Mouse (Mus musculus) heart, postnatal 36 days (tissue): ENCODE results near the gene Clns1a. TPM values are rescaled to one million over a fixed set of nuclear protein-coding genes. Genes with fewer than 3 reads are reported as not detected.
A peak's percentile ranks its signal among the peaks of the same experiment; 100 is the strongest.

ENCODE experiments used
- DNase-seq, 2 experiments: peaks; one replicate each; pipeline ENCODE4 v3.0.0; 2021 to 2022
- intact Hi-C: fragments of 180-260 bp; cut with DNase I; formaldehyde crosslinking; loops from one replicate; pipeline ENCODE4 v1.15.1; 2025
- total RNA-seq, 2 experiments: library from RNA; stranded (reverse); gene quantifications; 2 replicates each; pipeline ENCODE4 v1.2.3; 2021

Gene Clns1a
- total RNA-seq, 2 experiments from 2014 or later, result 23.1 to 28.8 TPM

- intact Hi-C loops, result no loop called here
- no peak for DNase-seq
Observed at GRCm38 (mm10) chr7:97726080-97726479, 29.6 kb downstream of the Clns1a start.

- no peak for DNase-seq
- intact Hi-C loops, result no loop called here
Observed at GRCm38 (mm10) chr7:97726778-97727177, 30.3 kb downstream of the Clns1a start.

GRCm38 (mm10) chr7:97728666-97729614 is 32.5 kb downstream of the Clns1a start:
- no peak for DNase-seq
- intact Hi-C loops, result no loop called here

DNA sequence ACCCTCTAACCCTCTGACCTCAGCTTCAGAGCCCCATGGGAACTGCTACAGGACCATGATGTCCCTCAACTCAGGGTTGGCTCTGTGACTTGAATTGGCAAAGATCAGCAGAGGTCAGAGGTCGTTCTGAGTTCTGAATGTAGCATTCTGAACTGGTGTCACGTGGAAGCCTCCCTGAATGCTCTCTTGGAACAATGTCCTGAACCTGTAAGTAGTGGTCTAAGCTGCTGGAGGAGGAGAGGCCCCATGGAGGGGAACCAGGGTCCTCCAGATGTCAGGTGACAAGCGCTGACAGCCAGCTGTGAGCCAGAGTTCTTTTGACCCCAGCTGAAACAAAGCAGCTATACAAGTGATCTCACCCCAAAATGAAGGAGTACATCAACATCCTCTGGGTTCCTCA is 34.0 kb downstream of the Clns1a start:
- intact Hi-C loops, result no loop called here
- no peak for DNase-seq

DNA sequence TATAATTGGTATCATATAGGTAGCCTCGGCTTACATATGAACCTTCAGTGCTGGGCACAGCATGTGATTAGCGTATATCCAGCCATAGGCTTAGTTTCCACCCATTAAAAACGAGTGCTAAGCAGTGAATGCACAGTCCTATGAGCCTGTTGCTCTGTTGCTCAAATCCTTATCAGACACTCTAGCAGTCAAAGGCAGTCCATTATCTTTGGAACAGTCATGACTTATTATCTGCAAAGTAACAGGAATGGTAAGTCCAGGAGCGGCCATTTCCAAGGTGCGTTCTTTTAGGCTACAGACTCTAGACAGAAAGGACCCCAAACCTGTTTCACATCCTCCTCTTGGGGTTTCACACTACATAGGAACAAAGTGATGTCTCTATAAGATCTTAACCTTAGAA is 37.2 kb downstream of the Clns1a start:
- DNase-seq, result no peak
- intact Hi-C loops, result no loop called here

DNA sequence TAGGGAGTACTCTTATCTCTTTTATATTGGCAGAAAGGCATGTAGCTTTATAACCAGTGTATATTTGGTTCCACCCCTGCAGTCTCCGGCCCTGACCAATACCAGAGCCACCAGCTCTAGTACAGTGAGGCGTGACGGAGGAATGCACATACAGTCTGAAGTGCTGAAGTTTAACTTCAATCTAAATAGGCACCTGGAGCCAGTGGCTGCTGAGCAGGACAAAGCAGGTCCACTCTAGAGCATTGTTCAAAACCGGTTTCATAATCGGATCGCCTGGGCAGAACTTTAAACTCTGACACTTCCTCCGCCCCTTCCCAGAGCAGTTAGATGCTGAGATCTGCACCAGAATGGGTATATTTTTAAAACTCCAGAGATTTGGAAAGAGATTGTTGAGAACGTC is 38.6 kb downstream of the Clns1a start:
- intact Hi-C loops, result no loop called here

DNA sequence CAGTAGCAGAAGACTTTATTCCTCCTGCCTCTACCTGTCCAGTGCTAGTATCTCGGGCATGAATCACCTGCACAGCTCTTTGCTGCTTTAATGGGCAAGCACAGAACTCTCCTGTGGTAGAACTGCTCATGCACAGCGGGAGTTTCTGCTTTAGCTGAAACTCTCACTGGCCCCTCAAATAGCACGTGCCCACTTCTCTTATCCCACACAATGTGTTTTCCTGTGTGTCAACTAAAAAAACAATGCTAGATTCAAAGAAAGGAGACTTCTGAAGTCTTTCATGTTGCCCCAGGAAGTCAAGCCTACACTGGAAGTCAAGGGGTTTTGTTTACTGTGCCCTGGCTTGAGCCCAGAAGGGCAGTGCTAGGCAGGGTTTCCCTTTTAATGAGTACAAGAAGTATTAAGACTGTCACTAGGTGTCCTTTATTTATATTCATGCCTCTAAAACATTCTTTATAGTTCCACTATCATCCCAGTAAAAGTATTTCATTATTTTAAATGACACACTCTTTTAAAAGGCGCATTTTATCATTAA is 39.5 kb downstream of the Clns1a start:
- no peak for DNase-seq
- intact Hi-C loops, result no loop called here

More for the DNA sequence above, 38.6 kb downstream of the Clns1a start:
- no peak for DNase-seq

- intact Hi-C loops, result no loop called here
Observed at GRCm38 (mm10) chr7:97737256-97737637, 40.8 kb downstream of the Clns1a start.

GRCm38 (mm10) chr7:97737638-97738456 is 41.4 kb downstream of the Clns1a start, which contains the start of gene Aqp11:
Gene Aqp11 (minus strand): TSS chr7:97738289.
- DNase-seq, result peak; percentile 86 to 87
- intact Hi-C loops, result no loop called here

More at GRCm38 (mm10) chr7:97737256-97737637, 40.8 kb downstream of the Clns1a start:
- no peak for DNase-seq

DNA sequence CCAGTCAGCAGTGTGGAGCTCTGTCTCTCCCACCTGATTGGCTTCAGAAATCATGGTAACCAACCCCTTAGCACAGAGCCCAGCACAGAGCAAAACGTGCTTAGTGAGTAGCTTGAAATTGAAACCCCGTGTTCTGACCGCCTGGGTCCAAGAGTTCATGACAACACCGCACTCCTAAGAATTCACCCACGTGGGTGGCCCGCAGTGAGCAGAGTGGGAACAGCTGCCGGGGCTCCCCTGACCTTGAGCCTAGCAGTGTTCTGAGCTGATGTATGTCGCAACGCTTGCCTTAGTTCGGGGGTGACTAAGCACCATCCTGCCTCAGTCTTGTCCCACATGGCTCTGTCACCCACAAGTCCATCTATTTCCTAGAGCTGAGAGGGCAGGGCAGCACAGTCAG is 44.5 kb downstream of the Clns1a start:
- intact Hi-C loops, result no loop called here

GRCm38 (mm10) chr7:97741756-97742291 is 45.4 kb downstream of the Clns1a start:
- DNase-seq, result no peak
- intact Hi-C loops, result no loop called here

More for the DNA sequence above, 44.5 kb downstream of the Clns1a start:
- no peak for DNase-seq

GRCm38 (mm10) chr7:97745299-97745698 is 48.9 kb downstream of the Clns1a start:
- intact Hi-C loops, result loop anchor here (1.0 to 5.0 kb wide), 3 partner anchors 232 to 373 kb away; no protein-coding TSS in a partner anchor
- DNase-seq, result peak; percentile 63 to 69

DNA sequence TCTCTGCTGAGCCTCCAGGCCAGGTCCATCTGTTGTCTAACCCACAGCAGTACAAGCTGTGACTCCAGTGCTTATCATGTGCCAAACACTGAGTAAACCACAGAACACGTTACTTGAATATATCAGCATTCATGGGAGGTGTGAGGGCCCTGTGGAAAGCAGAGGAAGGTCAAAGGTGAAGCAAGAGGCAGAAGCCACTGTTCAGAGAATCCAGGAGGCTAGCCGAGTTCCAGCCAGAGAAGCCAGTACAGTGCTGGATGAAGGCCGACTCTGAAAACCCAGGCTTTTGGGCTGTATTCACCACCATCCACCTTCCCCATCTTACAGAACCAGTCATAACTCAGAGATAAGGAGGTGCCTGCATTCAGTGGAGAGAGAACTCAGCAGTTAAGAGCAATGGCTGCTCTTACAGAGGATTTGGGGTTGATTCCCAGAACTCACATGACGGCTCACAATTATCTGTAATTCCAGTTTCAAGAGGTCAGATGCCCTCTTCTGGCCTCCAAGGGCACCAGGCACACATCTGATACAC is 50.8 kb downstream of the Clns1a start:
- no peak for DNase-seq
- intact Hi-C loops, result loop anchor here (5.0 kb wide), 1 partner anchor 340 kb away; no protein-coding TSS in a partner anchor

- DNase-seq, result peak; percentile 83 to 88
- intact Hi-C loops, result loop anchor here (5.0 kb wide), 1 partner anchor 339 kb away; no protein-coding TSS in a partner anchor
Observed at GRCm38 (mm10) chr7:97747787-97748497, 51.5 kb downstream of the Clns1a start.

GRCm38 (mm10) chr7:97748527-97749206 is 52.2 kb downstream of the Clns1a start:
- intact Hi-C loops, result loop anchor here (5.0 kb wide), 1 partner anchor 339 kb away; no protein-coding TSS in a partner anchor
- peak; percentile 33 to 49 for DNase-seq

DNA sequence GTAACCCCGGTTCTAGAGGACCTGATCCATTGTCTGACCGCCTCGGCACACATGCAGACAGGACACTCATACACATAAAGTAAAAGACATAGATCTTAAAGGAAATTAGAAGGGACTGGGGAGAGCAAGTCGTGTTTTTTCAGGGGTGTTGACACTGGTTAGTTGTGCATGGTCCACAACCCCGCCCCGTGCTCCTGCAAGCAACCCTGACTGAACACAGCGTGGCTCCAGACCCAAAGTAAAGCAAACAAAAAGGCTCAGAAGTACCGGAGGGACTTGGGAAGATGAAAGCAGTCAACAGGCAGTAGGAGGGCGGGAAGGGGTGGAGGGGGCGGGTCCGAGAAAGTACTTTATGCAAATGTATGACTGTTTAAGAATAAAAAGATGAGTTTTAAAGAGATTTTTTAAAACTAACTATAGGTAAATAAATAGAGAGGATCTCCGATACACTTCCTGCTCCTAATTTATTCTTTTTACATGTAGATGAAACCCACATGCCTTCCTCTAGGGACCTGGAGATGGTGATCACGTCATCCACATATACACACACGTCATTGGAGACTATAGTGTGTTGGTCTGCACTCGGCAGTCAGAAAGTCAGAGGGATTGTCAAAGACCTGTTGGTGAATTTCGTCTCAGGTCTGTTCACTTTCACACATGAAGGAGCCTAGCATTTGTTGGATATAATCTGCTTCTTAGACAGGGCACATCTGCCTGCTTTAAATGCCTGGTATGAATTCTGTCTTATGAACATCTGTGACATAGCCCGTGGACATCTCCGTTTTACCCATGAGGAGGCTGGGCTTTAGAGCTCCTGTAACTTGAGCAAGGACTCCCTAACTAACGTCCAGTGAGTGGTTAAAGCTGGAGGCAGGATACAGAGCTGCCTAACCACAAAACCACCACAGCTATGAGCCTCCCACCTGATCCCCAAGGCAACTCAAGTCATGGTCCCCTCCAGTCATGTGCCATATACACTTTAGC is 53.1 kb downstream of the Clns1a start:
- DNase-seq, result peak; percentile 31 to 52
- intact Hi-C loops, result loop anchor here (5.0 kb wide), 1 partner anchor 338 kb away; no protein-coding TSS in a partner anchor
